Mouse (Mus musculus) yolk sac, embryonic 10.5 days (tissue): Measurements from ENCODE around the gene Spryd7.
"Not testable (repeated sequence)": the region's sequence is repeated elsewhere in the genome, so short reads cannot be mapped to it uniquely, and the experiment has no call there.

Experiments
- DNase-seq: peaks from one replicate; pipeline ENCODE4 v3.0.0-alpha.2; 2017; ENCODE audit warnings: low spot score

The Spryd7 gene

DNA sequence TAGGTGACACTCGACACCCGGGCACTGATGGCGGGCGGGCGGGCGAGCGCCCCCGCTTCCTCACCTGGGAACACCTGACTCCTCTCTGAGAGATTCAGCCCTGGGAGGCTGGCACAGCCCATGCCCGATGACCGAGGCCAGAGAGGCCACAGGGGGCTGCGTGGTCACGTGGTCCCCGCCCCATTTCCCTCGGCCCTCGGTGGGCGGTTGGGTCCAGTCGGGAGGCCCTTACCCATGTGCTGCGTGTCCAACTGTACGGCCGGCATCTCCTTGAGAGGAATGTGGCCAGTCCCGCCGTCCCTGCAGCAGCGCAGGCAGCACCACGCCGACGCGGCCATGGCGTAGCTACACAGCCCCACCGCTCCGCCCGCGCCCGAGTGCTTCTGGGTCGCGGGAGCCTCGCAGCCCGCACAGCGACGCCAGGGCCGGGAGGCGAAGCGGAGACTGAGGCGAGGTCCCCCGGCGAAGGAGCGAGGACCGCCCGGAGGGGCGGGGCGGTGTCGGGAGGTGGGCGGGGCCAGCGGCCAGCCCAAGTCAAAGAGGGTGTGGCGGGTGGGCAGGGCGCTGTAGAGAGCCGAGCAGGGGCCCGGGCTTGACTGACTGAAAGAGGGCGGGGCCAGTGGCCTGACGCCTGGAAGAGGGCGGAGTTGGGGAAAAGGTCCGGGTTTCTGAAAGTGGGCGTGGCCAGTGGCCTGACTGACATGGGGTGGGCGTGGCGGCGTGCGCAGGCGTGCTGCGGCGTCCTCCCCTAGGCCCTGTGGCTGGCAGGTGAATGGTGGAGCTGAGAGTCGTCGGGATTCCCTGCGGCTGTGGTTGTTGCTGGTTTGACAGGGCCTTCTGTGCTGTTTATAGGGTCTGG, at the start of gene Spryd7:
Gene Spryd7 (minus strand): TSS at position 598 of the 859 bp plus-strand sequence.
- peak; percentile 99 for DNase-seq

DNA sequence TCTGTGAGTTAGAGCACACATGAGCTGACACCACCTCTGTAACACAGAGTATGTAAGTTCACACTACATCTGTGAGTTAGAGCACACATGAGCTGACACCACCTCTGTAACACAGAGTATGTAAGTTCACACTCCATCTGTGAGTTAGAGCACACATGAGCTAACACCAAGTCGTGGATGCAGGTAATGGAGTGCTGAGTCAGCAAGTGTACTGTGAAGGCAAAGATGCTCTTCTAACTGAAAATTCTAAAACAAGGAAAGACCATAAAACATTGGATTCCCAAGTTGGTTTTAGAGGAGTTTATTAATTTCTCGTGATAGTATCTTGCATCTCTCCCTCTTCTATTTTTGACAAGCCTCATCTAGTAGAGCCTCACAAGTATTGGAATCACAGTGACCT, 49.4 kb upstream of the Spryd7 start:
- not testable (repeated sequence) for DNase-seq

DNA sequence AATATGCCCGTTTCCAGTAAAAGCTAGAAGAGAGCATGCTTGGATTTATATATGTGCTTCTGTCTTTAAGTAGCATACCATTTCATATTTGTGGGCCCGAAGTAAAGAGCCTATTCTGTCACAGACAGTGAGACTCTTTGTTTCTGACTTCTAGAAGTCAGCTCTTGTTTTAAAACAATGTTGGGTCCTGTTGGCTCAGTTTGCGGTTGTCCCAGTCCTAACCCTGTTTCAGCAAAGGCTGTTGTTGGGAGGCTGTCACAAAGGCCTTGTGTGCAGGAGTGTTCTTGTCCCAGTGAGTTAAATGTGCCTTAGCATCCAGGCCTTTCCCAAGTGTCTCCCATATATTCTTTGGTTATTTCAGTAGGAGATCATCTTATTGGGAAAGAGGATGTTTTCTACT, 47.4 kb upstream of the Spryd7 start:
- DNase-seq: no peak

- DNase-seq: no peak
Measured at GRCm38 (mm10) chr14:61603069-61603755, 46.5 kb upstream of the Spryd7 start.

DNA sequence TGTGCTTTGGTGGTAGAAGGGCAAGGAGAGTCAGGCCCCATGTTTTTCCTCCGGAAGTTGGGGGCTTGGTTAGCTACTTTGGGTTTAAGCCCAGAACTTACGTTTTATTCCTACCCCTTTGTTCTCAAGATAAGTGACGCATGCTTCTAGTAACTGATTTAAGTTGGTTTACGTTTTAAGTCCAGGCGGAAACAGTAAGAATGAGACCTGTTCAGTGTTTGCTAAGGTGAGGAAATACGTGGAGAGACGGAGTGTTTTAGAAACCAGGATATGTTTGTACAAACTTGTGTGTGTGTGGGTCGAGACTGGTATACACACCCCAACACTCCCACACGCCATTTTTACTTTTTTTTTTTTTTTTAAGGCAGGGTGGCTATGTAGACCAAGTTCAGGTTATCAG, 44.7 kb upstream of the Spryd7 start:
- no peak for DNase-seq

DNA sequence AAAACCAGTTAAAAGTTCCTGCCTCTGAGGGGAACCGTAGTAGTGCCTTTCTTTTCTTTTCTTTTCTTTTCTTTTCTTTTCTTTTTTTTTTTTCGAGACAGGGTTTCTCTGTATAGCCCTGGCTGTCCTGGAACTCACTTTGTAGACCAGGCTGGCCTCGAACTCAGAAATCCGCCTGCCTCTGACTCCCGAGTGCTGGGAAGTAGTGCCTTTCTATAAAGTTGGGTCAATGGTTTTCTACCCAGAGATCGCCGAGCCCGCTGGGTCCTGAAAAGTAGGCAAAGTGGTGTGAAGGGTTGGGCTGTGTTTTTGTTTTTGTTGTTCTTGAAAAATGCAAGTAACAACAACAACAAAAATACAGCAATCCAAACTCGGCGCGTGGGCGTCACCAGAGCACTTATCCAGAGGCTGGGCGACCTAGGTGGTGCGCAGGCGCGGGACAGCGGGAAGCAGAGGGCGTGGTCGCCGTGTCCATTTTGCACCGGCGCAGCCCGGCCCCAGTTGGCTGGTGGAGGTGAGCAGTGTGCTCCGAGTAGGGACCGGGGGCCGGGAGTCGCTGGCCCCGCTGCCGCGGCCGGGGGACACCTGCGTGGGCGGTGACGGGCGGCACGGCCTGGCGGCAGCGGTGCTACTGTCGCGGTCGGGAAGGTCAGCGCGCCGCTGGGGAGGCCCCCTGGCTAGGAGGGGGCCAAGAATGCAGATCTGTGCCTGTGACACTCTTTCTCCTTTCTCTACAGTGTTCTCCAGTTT, 42.5 kb upstream of the Spryd7 start:
- DNase-seq: peak; percentile 91

DNA sequence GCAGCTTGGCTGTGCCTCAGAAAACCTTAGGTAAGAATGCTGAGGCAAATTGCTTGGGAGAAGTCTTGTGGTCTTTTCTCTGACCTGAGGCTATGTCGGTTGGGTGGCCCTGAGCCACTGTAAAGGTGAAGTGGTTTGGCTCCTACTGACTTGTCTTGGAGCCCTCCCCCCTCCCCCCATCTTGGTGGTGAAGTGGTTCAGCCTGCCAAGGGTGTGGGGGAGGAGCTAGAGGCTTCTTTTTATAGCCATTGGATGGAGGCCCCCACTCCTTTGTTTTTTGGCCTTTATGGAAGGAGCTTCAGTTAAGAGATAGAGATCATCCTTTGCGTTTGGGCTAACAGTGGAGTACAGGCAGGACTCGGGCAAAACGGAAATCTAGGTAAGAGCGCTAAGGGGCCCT, 41.3 kb upstream of the Spryd7 start, which contains the start of gene Trim13:
Gene Trim13 (plus strand): TSS at position 280 of the 400 bp plus-strand sequence.
- DNase-seq: no peak

DNA sequence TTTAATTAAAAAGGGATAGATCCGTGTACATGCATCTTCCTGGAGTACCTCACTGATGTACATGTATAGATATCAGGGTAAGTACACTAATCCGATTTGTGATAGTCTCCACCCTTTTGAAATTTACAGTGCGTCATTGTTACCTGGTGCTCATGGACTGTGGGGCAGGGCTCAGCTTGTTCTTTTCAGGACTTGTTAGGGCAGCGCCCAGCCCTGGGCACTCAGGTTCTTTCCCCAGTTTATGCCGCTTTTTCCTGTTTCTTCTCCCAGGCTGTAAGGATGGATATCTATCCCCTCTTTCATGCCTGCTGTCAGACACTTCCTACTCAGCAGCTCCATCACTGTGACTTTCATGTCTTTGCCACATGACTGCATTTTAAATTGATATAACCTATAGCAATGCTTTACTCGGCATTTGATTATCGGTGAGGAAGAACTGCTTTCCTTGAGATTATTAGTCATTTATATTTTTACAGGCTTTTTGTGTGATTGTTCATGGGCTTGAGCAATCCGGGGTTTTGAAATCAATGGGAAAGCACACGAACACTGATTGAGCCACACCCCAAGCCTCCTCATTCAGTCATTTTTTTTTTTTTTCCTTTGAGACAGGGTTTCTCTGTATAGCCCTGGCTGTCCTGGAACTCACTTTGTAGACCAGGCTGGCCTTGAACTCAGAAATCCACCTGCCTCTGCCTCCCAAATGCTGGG, 40.2 kb upstream of the Spryd7 start:
- no peak for DNase-seq

DNA sequence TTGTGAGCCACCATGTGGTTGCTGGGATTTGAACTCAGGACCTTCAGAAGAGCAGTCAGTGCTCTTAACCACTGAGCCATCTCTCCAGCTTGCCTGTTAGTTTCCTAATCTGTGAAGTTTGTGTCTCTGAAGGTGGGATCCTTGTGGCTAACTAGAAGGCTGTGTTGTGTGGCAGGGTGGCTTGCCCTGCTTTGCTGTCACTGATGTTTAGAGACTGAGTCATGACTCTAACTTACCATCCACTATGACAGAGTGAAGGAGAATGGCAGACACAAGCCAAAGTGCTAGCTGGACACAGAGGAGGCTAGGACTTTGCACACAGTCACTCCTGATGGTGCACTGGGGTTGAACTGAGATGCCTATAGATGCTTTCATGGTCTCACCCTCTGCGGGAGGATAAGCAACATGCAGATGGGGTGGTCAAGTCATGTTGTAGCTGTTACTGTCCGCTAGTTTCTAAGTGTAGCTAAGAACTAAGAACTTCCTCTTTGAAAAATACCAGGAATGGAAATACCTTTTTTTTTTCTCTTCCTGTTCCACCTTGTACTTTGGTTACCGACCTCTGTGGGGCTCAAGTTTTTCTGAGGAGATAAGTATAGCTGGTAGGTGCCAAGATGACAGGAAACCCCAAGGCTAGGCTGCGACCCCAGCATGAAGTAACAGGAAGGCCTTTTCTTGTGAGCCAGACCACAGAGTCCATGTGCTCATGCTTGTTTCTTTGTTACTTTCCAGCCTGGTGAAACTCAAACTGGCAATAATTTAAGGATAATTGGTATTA, 32.8 kb upstream of the Spryd7 start:
- no peak for DNase-seq

DNA sequence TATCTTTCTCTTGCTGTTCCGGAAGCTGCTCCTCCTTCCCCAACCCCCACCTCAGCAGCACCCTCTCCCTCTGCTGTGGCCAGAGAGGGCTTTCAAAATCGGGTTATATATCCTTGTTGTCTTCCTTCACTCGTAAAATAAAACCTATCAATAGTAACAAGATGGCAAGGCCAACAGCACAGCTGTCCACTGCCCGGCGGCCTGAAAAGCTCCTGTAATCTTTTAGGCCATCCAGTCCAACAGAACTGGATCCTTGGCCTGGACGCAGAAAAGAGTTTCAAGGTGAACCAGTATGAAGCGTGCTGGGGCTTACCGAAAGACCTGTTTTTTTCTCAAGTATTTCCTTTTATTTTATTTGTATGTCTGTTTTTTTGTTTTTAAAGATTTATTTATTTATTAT, 19.3 kb upstream of the Spryd7 start:
- DNase-seq: no peak

GRCm38 (mm10) chr14:61575066-61575465, 18.4 kb upstream of the Spryd7 start:
- DNase-seq: no peak

GRCm38 (mm10) chr14:61572131-61572530, 15.4 kb upstream of the Spryd7 start:
- DNase-seq: peak; percentile 17

DNA sequence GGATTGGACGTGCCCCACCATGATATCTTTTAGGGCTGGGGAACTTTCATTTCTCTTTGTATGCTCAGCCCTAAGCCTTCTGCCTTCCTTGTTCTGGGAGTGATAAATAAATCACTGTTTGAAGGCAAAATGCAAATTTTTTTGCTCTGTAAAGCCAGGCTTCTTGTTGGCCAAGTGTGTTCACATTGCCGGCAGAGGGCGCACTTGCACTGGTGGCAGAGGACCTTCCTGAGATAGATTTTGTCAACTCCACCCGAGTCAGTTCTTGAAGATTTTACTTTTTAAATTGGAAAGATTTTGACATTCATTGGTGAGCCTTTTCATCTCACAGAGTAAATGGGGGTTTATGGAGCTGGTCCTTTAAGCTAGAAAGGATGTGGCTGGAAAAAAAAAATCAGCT, 14.7 kb upstream of the Spryd7 start:
- DNase-seq: peak; percentile 64

DNA sequence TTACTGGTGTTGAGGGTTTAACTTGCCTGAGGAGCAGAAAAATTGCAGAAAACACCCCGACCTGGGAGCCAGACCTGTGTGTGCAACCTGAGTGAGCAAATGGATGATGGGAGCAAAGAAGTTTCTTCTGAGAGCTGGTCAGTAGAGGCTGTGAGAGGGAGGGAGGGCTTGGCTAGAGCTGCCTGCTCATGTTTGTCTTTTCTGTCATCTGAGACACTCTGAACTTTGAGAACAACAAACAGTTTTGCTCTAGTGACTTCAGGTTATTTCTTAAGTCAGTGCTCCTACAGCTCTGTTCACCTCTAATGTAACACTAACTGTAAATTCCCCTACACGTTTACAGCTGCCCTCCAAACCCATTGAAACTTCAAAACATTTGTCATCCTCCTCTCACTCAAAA, 12.7 kb upstream of the Spryd7 start:
- no peak for DNase-seq

GRCm38 (mm10) chr14:61566211-61566610, 9.5 kb upstream of the Spryd7 start:
- DNase-seq: not testable (repeated sequence)

DNA sequence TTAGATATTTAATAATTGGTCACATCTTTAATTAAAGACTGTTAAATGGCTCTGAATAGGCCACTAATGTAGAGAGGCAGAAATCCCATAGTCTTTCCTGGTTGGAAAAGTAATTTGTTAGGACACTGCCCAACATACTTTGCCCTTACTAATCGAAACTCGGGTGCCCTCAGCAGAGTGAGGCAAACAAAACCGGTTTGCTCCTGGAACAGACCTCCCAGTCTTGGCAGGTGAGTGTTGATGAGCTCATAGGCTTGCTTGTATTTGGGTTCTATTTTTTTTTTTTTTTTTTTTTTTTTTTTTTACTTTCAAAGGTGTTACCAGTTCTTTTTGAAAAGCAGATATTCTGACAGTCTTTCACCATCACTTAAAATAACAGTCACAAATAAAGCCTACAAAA, 3.2 kb upstream of the Spryd7 start:
- DNase-seq: no peak

- no peak for DNase-seq
Measured at GRCm38 (mm10) chr14:61558901-61559300, 2.2 kb upstream of the Spryd7 start.

- DNase-seq: no peak
Measured at GRCm38 (mm10) chr14:61555931-61556288, 776 bp downstream of the Spryd7 start.

DNA sequence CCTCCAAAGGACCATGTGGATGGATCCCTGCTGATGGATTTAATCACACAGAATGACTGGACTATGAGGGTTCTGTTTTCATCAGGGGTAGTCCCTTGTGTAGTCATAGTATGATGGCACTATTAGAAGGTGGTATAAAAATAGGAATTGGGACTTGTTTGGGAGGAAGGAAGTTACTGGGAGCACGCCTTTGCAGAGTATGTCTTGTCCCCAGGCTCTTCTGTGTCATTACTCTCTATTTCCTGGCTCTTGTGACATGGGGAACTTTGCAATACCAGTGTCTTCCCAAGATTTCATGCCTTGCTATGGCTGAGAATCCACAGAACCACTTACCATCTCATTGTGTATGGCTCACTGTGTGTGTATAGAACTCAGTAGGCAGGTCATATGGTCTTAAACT, 8.1 kb downstream of the Spryd7 start:
- no peak for DNase-seq

GRCm38 (mm10) chr14:61537772-61538171, 18.9 kb downstream of the Spryd7 start:
- not testable (repeated sequence) for DNase-seq

DNA sequence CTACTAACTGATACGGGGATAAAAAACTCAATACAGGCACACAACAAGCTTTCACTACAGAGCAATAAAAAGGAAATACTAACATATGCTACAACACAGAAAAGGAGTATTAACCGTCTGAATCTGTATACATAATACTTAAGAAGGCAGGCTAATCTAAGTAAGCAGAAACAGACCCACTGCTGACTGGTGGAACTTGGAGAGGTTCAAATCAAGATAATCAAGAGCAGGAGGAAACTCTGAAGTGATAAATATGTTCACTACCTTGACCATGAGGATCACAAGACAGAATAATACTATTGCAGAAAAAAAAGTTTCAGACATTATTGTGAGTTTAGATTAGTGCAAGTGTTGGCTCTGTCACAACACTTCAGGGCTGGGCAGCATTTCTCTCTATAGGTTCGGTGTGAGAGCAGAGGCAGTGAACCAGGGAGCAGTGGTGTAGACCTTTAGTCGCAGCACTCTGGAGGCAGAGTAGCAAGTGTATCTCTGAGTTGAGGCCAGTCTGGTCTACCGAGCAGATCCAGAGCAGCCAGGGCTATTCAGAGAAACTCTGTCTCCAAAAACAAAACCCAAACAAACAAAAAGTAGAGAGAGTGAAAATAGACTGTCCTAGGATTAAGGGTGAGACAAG, 19.9 kb downstream of the Spryd7 start:
- DNase-seq: no peak
